Mouse (Mus musculus): ENCODE results near the gene 2510039O18Rik.

GRCm38 (mm10) chr4:147938148-147939096 is 2.3 kb upstream of the 2510039O18Rik start:
- TF ChIP-seq CTCF (IDR thresholded peaks at IDR 0.05; ENCODE audit: low read depth, low read length) (no peak), GATA1 (IDR thresholded peaks at IDR 0.05; ENCODE audit: borderline replicate concordance, low read length) (no peak), POLR2AphosphoS5 (IDR thresholded peaks at IDR 0.05; ENCODE audit: insufficient replicate concordance, low read depth, low read length) (no peak)

All from G1E (cell line).